Mouse (Mus musculus) midbrain, embryonic 11.5 days (tissue): Measurements from ENCODE around the gene Sort1. TPM values are rescaled to one million over a fixed set of nuclear protein-coding genes. Genes with fewer than 3 reads are reported as not detected.

ENCODE experiments used
- ATAC-seq: fragments of 200-750 bp; cut with Nextera tagmentation; 2 replicates; pipeline ENCODE4 v1.8.0; 2017; ENCODE audit warnings: moderate TSS enrichment, moderate library complexity; ENCODE audit not compliant: low FRiP score
- DNase-seq: peaks from one replicate; pipeline ENCODE4 v3.0.0; 2015; ENCODE audit warnings: low spot score; ENCODE audit errors: missing footprints
- H3K27ac ChIP-seq: fragments of 300-500 bp; sonication (generic); 2 replicates; pipeline ENCODE4 v1.5.1; 2014; ENCODE audit warnings: low read depth, low read length
- H3K27me3 ChIP-seq: fragments of 300-500 bp; sonication (generic); 2 replicates; pipeline ENCODE4 v1.6.1; 2014; ENCODE audit warnings: mild to moderate bottlenecking, low read length, moderate library complexity, mixed read lengths; ENCODE audit not compliant: control insufficient read depth, insufficient read depth
- H3K36me3 ChIP-seq: fragments of 300-500 bp; sonication (generic); 2 replicates; pipeline ENCODE4 v1.6.1; 2014; ENCODE audit warnings: mild to moderate bottlenecking, low read length, moderate library complexity, mixed read lengths; ENCODE audit not compliant: control insufficient read depth, insufficient read depth
- H3K4me1 ChIP-seq: fragments of 300-500 bp; sonication (generic); 2 replicates; pipeline ENCODE4 v1.6.1; 2014; ENCODE audit warnings: low read length; ENCODE audit not compliant: control insufficient read depth, insufficient read depth
- H3K4me2 ChIP-seq: fragments of 300-500 bp; sonication (generic); 2 replicates; pipeline ENCODE4 v1.6.1; 2014; ENCODE audit warnings: mild to moderate bottlenecking, moderate library complexity
- H3K4me3 ChIP-seq: fragments of 300-500 bp; sonication (generic); 2 replicates; pipeline ENCODE4 v1.5.1; 2014; ENCODE audit warnings: low read depth, low read length
- H3K9ac ChIP-seq: fragments of 300-500 bp; sonication (generic); 2 replicates; pipeline ENCODE4 v1.6.1; 2014; ENCODE audit warnings: low read length
- H3K9me3 ChIP-seq: fragments of 300-500 bp; sonication (generic); 2 replicates; pipeline ENCODE4 v1.6.1; 2016; ENCODE audit warnings: low read length; ENCODE audit not compliant: control insufficient read depth
- WGBS: fragments of 180-500 bp; shearing (Covaris S2); extraction: QIAGEN DNeasy Blood & Tissue Kit; methylation state at CpG from one replicate; pipeline ENCODE4 v1.1.7; 2014; 5-methylcytosine and 5-hydroxymethylcytosine counted together
- polyA plus RNA-seq: library from polyadenylated mRNA; unstranded; fragments of >200 nt; fragmentation: Nextera tagmentation; extraction: Ambion mirVana; gene quantifications from 2 replicates; pipeline ENCODE4 v1.2.1, GENCODE M21; 2014

Gene Sort1
- polyA plus RNA-seq, 1 experiment from 2014 or later: 27.0 TPM

GRCm38 (mm10) chr3:108282401-108283240, 1.3 kb upstream of the Sort1 start:
- 31% methylated on average over 12 of the region's 12 CpGs for WGBS
- H3K27me3 ChIP-seq: no peaks in the 10 kb centered on the region
- H3K27ac ChIP-seq: peak overlapping the region; percentile 85
- peaks cover 36% of the 10 kb centered on the region for H3K4me1 ChIP-seq
- no peaks in the 10 kb centered on the region for H3K36me3 ChIP-seq
- H3K4me3 ChIP-seq: peak overlapping the region; percentile 96
- H3K9ac ChIP-seq: peak overlapping the region; percentile 69
- H3K4me2 ChIP-seq: peak overlapping the region; percentile 79
- ATAC-seq: no peak
- peak; percentile 92 for DNase-seq
- no peaks in the 10 kb centered on the region for H3K9me3 ChIP-seq

- Histone ChIP-seq H3K27ac (peak overlapping the region; percentile 85), H3K4me1 (peaks cover 42% of the 10 kb centered on the region), H3K36me3 (no peaks in the 10 kb centered on the region), H3K9ac (peak overlapping the region; percentile 69), H3K4me2 (peak overlapping the region; percentile 79), H3K9me3 (no peaks in the 10 kb centered on the region), H3K27me3 (no peaks in the 10 kb centered on the region), H3K4me3 (peak overlapping the region; percentile 96)
- DNase-seq: no peak
- no peak for ATAC-seq
- WGBS: 15% methylated on average over 6 of the region's 6 CpGs
These were observed 681 bp upstream of the Sort1 start for GRCm38 (mm10) chr3:108283241-108283561.

- peak overlapping the region; percentile 96 for H3K9ac ChIP-seq
- no peak overlapping the region for H3K27ac ChIP-seq
- H3K9me3 ChIP-seq: no peaks in the 10 kb centered on the region
- ATAC-seq (no peak), DNase-seq (peak; percentile 87)
- H3K4me2 ChIP-seq: peak overlapping the region; percentile 79
- H3K27me3 ChIP-seq: no peaks in the 10 kb centered on the region
- peaks cover 51% of the 10 kb centered on the region for H3K4me1 ChIP-seq
- H3K4me3 ChIP-seq: peak overlapping the region; percentile 96
- no peaks in the 10 kb centered on the region for H3K36me3 ChIP-seq
- 57% methylated on average over 4 of the region's 4 CpGs for whole genome bisulfite sequencing
These were observed 1.3 kb downstream of the Sort1 start for GRCm38 (mm10) chr3:108285078-108285711.

- Histone ChIP-seq H3K36me3 (no peaks in the 10 kb centered on the region), H3K9me3 (no peaks in the 10 kb centered on the region), H3K9ac (peak overlapping the region; percentile 16), H3K27ac (no peak overlapping the region), H3K4me3 (no peak overlapping the region), H3K4me2 (no peak overlapping the region; the same call in 1 of the 2 replicates), H3K27me3 (no peaks in the 10 kb centered on the region), H3K4me1 (peaks cover 59% of the 10 kb centered on the region)
- no peak for ATAC-seq
- 59% methylated on average over 14 of the region's 14 CpGs for WGBS
- DNase-seq: peak; percentile 82
These were observed 3.0 kb downstream of the Sort1 start for GRCm38 (mm10) chr3:108286671-108287439.

GRCm38 (mm10) chr3:108287811-108288805, 4.2 kb downstream of the Sort1 start:
- 10% methylated on average over 17 of the region's 17 CpGs for WGBS
- Histone ChIP-seq H3K4me2 (peak overlapping the region; percentile 29), H3K36me3 (no peaks in the 10 kb centered on the region), H3K9me3 (no peaks in the 10 kb centered on the region), H3K9ac (peak overlapping the region; percentile 53), H3K27ac (peak overlapping the region; percentile 59), H3K4me3 (no peak overlapping the region; the same call in 1 of the 2 replicates), H3K27me3 (no peaks in the 10 kb centered on the region), H3K4me1 (peaks cover 52% of the 10 kb centered on the region)
- no peak for ATAC-seq
- DNase-seq: peak; percentile 89

- no peak for ATAC-seq
- peak; percentile 72 for DNase-seq
- 82% methylated on average over 13 of the region's 13 CpGs for WGBS
- Histone ChIP-seq H3K4me2 (no peak overlapping the region), H3K4me1 (peaks cover 53% of the 10 kb centered on the region), H3K9ac (no peak overlapping the region), H3K4me3 (no peak overlapping the region), H3K27me3 (no peaks in the 10 kb centered on the region), H3K36me3 (no peaks in the 10 kb centered on the region), H3K9me3 (no peaks in the 10 kb centered on the region), H3K27ac (no peak overlapping the region)
These were observed 5.6 kb downstream of the Sort1 start for GRCm38 (mm10) chr3:108289311-108290130.

- H3K9ac ChIP-seq: no peak overlapping the region
- peaks cover 54% of the 10 kb centered on the region for H3K4me1 ChIP-seq
- 73% methylated on average over 17 of the region's 17 CpGs for WGBS
These were observed 7.3 kb downstream of the Sort1 start for GRCm38 (mm10) chr3:108291036-108291799.

More at GRCm38 (mm10) chr3:108291036-108291799, 7.3 kb downstream of the Sort1 start:
- no peaks in the 10 kb centered on the region for H3K9me3 ChIP-seq
- DNase-seq: peak; percentile 35
- no peaks in the 10 kb centered on the region for H3K27me3 ChIP-seq
- H3K4me2 ChIP-seq: no peak overlapping the region
- no peak for ATAC-seq
- no peak overlapping the region for H3K27ac ChIP-seq
- H3K36me3 ChIP-seq: no peaks in the 10 kb centered on the region
- no peak overlapping the region for H3K4me3 ChIP-seq
